Mouse (Mus musculus) T-cell, adult 66 days (primary cell): ENCODE measurements around the gene Osbpl8. TPM values are rescaled to one million over a fixed set of nuclear protein-coding genes. Genes with fewer than 3 reads are reported as not detected.

ENCODE experiments used
- total RNA-seq, 2 experiments: library from RNA; stranded (reverse); gene quantifications; 3 replicates in 1 of 2; 4 replicates in 1 of 2; pipeline ENCODE4 v1.2.4; 2023

The Osbpl8 gene
- 10 to 100 TPM; 72.4 to 78.7 TPM for total RNA-seq

GRCm38 (mm10) chr10:111164304-111165218 is at the start of gene Osbpl8:
Gene Osbpl8, plus strand, starts transcription at chr10:111164752.

GRCm38 (mm10) chr10:111298140-111299098 is 133.9 kb downstream of the Osbpl8 start, which contains the start of gene Bbs10:
Gene Bbs10, plus strand, starts transcription at chr10:111298679.

Other genes with a start within 250 kb of the Osbpl8 start
- gene Csrp2, start 245.0 kb upstream of the Osbpl8 start, total RNA-seq, result under 1 TPM in 1 of 2 experiments, not detected in 1; 0.79 TPM
- 10 to 100 TPM; 54.9 to 61.2 TPM for gene Zdhhc17, start 154.6 kb upstream of the Osbpl8 start, total RNA-seq
- gene Bbs10, start 133.9 kb downstream of the Osbpl8 start, total RNA-seq, result 1 to 10 TPM; 4.3 TPM